Mouse (Mus musculus) heart, adult 2 months (tissue): ENCODE measurements around the gene Uhmk1.

ENCODE experiments used
- CTCF ChIP-seq: fragments of 200-600 bp; IDR thresholded peaks from 2 replicates; pipeline ENCODE4 v1.8.1; 2022; ENCODE audit warnings: antibody characterized with exemption, mild to moderate bottlenecking, moderate library complexity
- EP300 ChIP-seq: fragments of 200-500 bp; IDR thresholded peaks from 2 replicates; pipeline ENCODE4 v1.6.1; 2011; ENCODE audit warnings: low read depth, low read length, control low read depth; ENCODE audit not compliant: insufficient read depth

DNA sequence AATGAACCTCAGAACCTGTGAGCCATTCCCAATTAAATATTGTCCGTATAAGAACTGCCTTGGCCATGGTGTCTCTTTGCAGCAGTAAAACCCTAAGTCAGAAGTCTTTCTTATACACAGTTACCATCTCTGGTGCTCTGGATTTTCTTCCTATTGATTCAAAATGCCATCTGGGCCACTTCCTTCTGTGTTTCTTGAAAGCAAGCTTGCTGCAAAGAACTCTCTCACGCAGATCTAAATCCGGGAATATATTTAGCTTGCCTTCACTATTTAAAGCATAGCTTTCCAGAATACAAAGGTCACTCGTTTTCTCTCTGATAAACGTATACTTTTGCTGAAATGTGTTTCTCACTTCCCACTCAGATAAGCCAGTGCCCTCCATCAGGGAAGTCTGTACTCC, 28.7 kb downstream of the Uhmk1 start:
- TF ChIP-seq CTCF (no peak), EP300 (no peak)
